Mouse (Mus musculus) limb, embryonic 10.5 days (tissue): ENCODE measurements around the gene 4921511M17Rik. TPM values are rescaled to one million over a fixed set of nuclear protein-coding genes. Genes with fewer than 3 reads are reported as not detected.
"Not testable (repeated sequence)": the region's sequence is repeated elsewhere in the genome, so short reads cannot be mapped to it uniquely, and the experiment has no call there.

Source experiments
- DNase-seq: peaks from one replicate; pipeline ENCODE4 v3.0.0-alpha.2; 2017; ENCODE audit warnings: low spot score
- H3K27ac ChIP-seq: fragments of 300-500 bp; sonication (generic); 2 replicates; pipeline ENCODE4 v1.5.1; 2016; ENCODE audit warnings: mild to moderate bottlenecking
- H3K27me3 ChIP-seq: fragments of 300-500 bp; sonication (generic); 2 replicates; pipeline ENCODE4 v1.6.1; 2016; ENCODE audit warnings: low read depth, mild to moderate bottlenecking; ENCODE audit not compliant: poor library complexity, severe bottlenecking
- H3K36me3 ChIP-seq: fragments of 300-500 bp; sonication (generic); 2 replicates; pipeline ENCODE4 v1.6.1; 2016; ENCODE audit warnings: mild to moderate bottlenecking, moderate library complexity
- H3K4me1 ChIP-seq: fragments of 300-500 bp; sonication (generic); 2 replicates; pipeline ENCODE4 v1.6.1; 2016
- H3K4me3 ChIP-seq: fragments of 300-500 bp; sonication (generic); 2 replicates; pipeline ENCODE4 v1.5.1; 2016; ENCODE audit warnings: mild to moderate bottlenecking, moderate library complexity
- H3K9me3 ChIP-seq: fragments of 300-500 bp; sonication (generic); replicated peaks from 2 replicates; pipeline ENCODE4 v1.6.1; 2016; ENCODE audit warnings: mild to moderate bottlenecking
- WGBS: fragments of 180-500 bp; shearing (Covaris S2); methylation state at CpG from one replicate; pipeline ENCODE4 v1.1.7; 2016; 5-methylcytosine and 5-hydroxymethylcytosine counted together
- polyA plus RNA-seq: library from polyadenylated mRNA; unstranded; fragments of >200 nt; fragmentation: Nextera tagmentation; extraction: Ambion mirVana; gene quantifications from 2 replicates; pipeline ENCODE4 v1.2.1, GENCODE M21; 2016

4921511M17Rik gene
- polyA plus RNA-seq: not detected in 2 replicates

- H3K27me3 ChIP-seq, H3K4me1 ChIP-seq, DNase-seq, H3K36me3 ChIP-seq, H3K4me3 ChIP-seq, H3K27ac ChIP-seq, H3K9me3 ChIP-seq: not testable (repeated sequence)
Observed at GRCm38 (mm10) chrX:154033727-154034126, at the start of gene 4921511M17Rik. Gene 4921511M17Rik (minus strand): TSS chrX:154033827.

- not testable (repeated sequence) for H3K27ac ChIP-seq, DNase-seq, H3K27me3 ChIP-seq, H3K4me3 ChIP-seq, H3K9me3 ChIP-seq, H3K4me1 ChIP-seq, H3K36me3 ChIP-seq
Observed at GRCm38 (mm10) chrX:154054939-154055338, 21.3 kb upstream of the 4921511M17Rik start, which contains the start of gene Gm10057. Gene Gm10057 (minus strand): TSS chrX:154055039.

GRCm38 (mm10) chrX:154012540-154012939 is 21.1 kb downstream of the 4921511M17Rik start, which contains the start of gene Samt1:
Gene Samt1 (minus strand): TSS chrX:154012640.
- not testable (repeated sequence) for DNase-seq, H3K27me3 ChIP-seq, H3K9me3 ChIP-seq, H3K36me3 ChIP-seq, H3K4me1 ChIP-seq, H3K27ac ChIP-seq, H3K4me3 ChIP-seq

DNA sequence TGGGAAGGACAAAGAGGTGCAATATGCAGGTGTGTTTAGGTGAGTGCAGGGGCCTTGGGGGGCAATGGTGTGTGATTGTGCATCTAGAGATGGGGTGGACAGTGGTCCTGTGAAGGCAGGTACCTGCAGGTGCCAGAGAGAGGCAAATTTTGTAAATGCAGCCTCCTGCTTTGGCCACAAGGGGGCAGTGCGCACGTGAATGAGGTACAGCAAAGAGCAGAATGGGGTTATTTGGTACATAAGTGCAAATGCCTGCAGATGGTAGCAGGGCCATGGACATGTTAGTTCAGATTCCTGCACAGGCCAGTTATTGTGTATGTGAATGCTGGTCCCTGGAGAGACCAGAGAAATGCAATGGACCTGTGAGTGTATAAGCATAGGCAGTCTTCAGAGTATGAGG is 56.7 kb downstream of the 4921511M17Rik start:
- not testable (repeated sequence) for H3K4me3 ChIP-seq, H3K4me1 ChIP-seq, H3K27ac ChIP-seq, H3K36me3 ChIP-seq, H3K27me3 ChIP-seq, DNase-seq, H3K9me3 ChIP-seq
- WGBS: no CpG with 5 or more reads among the region's 2 CpGs

GRCm38 (mm10) chrX:153976467-153976866 is 57.2 kb downstream of the 4921511M17Rik start:
- H3K4me1 ChIP-seq, H3K27ac ChIP-seq, H3K27me3 ChIP-seq, H3K36me3 ChIP-seq, DNase-seq, H3K4me3 ChIP-seq, H3K9me3 ChIP-seq: not testable (repeated sequence)
- 32% methylated on average over 4 of the region's 4 CpGs for WGBS

GRCm38 (mm10) chrX:153974450-153974849 is 59.2 kb downstream of the 4921511M17Rik start:
- no peak for DNase-seq
- no peaks in the 10 kb centered on the region for H3K27me3 ChIP-seq
- H3K27ac ChIP-seq: no peak overlapping the region
- no peaks in the 10 kb centered on the region for H3K4me1 ChIP-seq
- H3K36me3 ChIP-seq: no peaks in the 10 kb centered on the region
- 30% methylated on average over 2 of the region's 2 CpGs for WGBS
- H3K4me3 ChIP-seq: no peak overlapping the region
- no peaks in the 10 kb centered on the region for H3K9me3 ChIP-seq

Other genes starting within 250 kb of the 4921511M17Rik start
- 31.9 and 37.4 TPM in 2 replicates for gene Spin2c, start 201.6 kb downstream of the 4921511M17Rik start, polyA plus RNA-seq
- not detected in 2 replicates for gene Samt1, start 21.2 kb downstream of the 4921511M17Rik start, polyA plus RNA-seq
- gene Gm10057, start 21.2 kb upstream of the 4921511M17Rik start, polyA plus RNA-seq: not detected in 2 replicates
- gene Gm15140, start 86.9 kb upstream of the 4921511M17Rik start, polyA plus RNA-seq: not detected in 2 replicates